Mouse (Mus musculus) liver, adult (tissue): ENCODE results near the gene Hist2h3c2.
"Not testable (repeated sequence)": the region's sequence is repeated elsewhere in the genome, so short reads cannot be mapped to it uniquely, and the experiment has no call there.

ENCODE experiments used
- GATA4 ChIP-seq: IDR thresholded peaks from 2 replicates; pipeline ENCODE4 v1.6.1; 2014; ENCODE audit warnings: mild to moderate bottlenecking, low read length; ENCODE audit not compliant: insufficient replicate concordance

The Hist2h3c2 gene

DNA sequence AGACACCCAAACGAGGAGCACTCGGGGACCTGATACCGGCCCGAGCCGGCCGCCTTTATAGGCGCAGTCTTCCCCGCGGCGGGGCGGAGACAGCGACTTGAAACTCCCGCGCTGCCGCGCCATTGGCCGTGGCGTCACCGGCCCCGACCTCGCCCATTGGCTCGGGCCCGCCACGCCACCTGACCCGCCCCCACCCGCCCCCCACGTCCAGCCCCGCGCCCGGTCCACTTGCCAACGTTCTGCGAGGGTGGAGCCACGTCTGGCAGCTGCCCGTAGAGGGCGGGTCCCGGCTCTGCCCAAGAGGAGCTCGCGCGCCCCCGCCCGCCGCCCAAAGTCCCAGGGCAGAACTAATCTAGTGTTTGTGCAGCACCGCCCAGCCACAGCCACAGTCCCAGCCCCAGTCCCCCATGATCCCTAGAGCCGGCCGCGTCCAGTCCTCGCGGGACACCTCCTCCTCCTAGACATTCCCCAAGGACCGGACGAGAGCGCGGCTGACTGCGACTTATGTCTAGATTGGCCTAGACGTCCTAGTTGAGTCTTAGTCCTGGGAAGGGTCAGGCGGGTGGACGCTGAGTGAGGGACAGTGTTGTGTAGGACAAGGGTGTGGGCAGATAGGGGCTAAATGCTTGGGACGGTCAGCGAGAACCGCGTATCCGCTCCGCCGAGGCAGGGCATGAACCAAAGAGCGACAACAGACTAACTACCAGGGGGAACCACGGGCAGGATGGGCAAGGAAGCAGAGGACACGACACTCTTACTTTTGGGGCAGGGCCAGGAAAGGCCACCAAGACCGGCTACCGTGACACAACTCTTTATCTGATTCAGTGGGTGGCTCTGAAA is at the start of gene Hist2h3c2:
Gene Hist2h3c2 (minus strand): TSS at position 174 of the 840 bp plus-strand sequence.
- not testable (repeated sequence) for TF ChIP-seq GATA4

DNA sequence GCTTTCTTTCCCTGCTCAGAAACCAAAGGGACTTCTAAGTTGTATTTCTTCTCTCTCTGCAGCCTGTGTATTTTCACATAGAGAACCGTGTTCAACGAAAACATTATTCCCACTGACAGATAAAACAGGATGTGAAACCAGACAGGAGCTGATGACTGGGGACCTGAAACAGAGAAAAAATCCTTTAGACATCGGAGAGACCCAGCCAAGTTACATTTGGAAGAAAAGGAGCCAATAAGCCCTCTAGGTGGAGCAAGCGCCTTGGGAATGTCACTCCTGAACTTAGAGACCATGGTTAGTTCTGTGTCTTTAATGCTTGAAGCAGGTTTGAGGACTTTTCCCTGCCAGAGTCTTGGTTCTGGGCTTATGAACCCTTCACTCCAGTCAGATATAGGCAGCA is 45.5 kb upstream of the Hist2h3c2 start:
- TF ChIP-seq GATA4: no peak

DNA sequence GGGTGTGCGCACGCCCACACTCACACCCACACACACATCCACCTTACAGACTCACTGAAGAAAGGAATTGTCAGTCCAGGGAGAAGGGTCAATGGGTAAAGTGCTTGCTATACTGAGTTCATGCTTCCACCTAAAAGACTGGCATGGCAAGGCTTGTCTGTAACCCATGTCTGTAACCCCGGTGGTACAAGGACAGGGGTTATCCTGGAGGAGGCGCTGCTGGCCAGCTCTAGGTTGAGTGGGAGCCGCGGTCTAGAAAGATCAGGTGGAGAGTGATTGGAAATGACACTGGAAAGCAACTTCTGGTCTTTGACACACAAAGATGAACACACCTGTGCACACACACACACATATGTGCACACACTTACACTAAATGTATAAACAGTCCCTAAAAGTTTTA is 41.7 kb upstream of the Hist2h3c2 start:
- no peak for TF ChIP-seq GATA4

DNA sequence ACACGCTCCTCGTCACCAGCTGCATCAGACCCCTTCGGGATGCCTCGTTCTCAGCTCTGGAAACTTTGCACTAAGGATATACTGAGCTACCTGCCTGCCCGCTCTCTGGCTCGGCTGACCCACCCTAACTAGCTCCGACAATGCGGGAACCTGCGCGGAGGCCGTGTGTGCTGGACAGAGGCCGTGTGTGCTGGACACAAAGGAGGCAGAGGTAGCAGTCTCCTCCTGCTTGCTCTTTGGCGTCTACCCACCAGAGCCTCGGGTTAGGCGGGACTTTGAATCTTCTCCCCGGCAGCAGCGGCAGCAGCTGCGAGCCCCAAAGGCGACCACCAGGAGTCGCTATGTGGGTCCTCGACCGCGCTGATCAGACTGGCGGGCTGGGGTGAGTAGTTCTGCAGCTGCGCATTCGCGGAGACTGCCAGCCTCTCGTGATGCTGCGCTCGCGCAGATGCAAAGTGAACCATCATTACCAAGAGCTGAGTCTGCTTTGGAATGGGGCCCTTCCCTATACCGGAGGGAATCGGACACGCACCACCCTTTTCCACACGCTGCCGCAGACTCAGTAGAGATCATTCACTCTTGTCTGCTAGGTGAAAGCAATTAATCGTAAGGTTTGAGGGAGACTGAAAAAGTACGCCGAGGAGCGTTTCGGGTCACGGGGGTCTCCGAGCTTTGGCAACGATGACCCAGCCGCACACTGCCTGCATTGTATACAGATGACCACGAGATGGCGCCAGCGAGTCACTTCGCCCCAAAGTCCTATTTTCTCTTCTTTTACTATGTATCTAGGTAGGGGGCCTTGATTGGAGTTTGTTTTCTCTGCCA is 39.1 kb upstream of the Hist2h3c2 start:
- no peak; the same call in 1 of the 2 replicates for TF ChIP-seq GATA4

DNA sequence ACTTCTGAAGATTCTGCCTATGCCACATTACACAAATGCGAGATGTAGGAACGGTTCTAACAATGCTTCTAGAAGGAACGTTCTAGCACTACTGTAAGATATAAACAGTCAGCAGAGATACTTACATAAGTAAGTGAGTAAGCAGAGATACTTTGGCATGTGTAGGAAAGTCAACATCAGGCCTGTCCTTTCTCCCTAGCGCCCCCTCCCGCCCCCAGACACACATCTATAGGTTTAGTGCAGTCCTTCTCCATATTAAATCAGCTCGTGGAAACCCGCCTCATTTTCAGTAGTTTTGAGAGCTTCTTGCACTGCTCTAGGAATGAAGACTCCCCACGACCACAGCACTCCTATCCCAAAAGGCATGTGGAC is 38.5 kb upstream of the Hist2h3c2 start:
- TF ChIP-seq GATA4: no peak

DNA sequence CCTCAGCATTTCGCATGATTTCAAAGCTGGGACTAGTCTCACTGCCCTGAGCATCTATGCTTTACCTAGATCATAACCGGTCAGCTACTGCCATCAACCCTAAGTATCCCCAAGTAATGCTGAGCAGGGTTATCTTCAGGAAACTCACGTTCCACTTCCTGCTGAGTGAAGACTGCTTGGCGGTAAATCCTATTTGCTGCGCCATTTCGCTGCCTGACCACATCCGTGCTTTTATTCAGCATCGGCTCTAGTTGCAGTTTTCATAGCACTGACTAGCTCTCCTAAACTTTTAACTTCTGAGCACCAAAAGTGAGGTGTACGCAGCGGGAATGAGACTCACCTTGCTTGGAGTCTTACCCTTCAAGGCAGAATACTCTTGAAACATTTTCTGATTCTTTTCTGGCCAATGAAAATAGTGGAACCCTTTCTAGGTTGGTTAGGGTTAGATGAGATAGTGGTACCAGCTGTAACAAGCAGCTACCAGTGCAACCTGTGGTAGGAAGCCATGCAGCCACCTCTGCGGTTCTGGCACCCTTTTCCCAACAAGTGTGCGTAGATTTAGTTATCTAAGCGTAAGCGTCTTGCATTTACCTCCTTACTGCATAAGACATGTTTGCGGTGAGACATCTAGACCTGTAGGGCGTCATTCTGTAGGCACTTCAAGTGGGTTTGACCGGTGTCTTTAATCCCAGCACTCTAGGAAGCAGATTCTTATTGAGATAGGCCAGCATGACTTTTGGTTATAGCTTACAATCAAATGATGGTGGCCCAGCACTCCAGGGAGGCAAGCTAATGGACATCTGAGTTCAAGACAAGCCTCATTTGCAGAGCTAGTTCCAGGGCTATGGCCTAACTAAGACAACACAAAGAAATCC is 34.9 kb upstream of the Hist2h3c2 start:
- TF ChIP-seq GATA4: no peak

DNA sequence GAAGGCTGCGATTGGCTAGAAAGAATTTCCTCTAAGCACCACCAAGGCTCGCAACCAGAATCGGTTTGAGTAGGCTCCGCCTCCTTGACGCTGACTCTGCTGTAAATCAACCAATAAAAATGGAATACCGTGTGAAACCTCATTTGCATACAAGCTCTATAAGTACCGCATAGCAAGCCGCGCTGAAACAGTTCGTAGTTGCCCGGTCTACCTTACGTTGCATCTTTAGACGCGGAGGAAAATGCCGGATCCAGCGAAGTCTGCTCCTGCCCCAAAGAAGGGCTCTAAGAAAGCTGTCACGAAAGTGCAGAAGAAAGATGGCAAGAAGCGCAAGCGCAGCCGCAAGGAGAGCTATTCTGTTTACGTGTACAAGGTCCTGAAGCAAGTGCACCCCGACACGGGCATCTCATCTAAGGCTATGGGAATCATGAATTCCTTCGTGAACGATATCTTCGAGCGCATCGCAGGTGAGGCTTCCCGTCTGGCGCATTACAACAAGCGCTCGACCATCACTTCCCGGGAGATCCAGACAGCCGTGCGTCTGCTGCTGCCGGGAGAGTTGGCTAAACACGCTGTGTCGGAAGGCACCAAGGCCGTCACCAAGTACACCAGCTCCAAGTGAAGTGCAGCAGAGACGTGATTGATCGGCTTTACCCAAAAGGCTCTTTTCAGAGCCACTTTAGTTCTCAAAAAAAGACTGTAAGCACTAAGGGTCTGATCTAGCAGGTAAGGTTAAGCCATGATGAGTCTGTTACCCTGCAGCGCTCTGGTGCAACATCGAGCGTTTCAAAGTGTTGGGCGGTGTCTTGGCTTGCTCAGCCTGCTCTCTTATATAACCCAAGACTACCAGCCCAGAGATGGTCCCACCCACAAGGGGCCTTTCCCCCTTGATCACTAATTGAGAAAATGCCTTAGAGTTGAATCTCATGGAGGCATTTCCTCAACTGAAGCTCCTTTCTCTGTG is 30.9 kb upstream of the Hist2h3c2 start, which contains the start of gene Hist2h2bb:
Gene Hist2h2bb (plus strand): TSS at position 242 of the 964 bp plus-strand sequence.
- no peak for TF ChIP-seq GATA4

DNA sequence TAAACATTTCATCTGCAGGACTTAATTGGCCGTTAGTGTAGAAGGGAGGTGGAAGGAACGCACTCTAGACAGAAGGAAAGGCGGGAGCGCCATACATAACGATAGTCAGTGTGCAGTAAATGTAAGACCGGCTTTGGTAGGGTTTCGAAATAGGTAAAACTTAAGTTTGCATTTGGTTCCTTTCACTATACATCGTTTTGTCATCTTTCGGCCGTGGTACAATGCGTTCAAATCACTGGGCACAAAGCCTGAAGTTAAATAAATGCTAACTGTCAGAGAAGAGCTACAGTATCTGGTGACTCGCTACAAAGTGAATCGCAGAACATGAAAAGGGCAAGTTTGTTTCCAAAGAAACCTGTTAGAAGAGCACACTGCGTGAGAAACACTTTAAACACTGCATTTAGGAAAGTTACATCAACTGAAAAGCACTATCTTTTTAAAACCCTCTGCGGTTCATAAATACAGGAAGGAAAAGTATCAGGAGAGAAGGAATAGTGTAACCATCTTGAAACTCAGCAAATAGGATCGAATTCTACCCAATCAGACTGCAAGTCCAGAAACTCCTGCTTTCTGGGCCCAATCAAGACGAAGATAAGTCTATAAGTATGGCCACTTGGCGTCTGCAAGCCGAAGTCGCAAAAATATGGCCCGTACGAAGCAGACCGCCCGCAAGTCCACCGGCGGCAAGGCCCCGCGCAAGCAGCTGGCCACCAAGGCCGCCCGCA is 29.3 kb upstream of the Hist2h3c2 start, which contains the start of gene Hist2h3b:
Gene Hist2h3b (plus strand): TSS at position 604 of the 725 bp plus-strand sequence.
- TF ChIP-seq GATA4: no peak

DNA sequence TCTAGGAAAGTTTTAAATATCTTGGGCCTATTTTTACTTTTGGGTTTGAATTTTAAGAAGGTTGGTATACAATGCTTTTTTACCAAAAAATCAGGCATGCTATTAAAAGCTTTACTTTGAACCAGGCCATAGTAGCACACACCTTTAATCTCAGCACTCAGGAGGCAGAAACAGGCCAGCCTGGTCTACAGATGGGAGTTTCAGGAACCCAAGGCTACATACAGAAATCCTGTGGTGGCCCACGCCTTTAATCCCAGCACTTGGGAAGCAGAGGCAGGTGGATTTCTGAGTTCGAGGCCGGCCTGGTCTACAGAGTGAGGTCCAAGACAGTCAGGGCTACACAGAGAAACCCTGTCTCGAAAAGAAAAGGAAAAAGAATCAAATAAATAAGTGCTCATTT is 28.6 kb upstream of the Hist2h3c2 start:
- TF ChIP-seq GATA4: no peak

DNA sequence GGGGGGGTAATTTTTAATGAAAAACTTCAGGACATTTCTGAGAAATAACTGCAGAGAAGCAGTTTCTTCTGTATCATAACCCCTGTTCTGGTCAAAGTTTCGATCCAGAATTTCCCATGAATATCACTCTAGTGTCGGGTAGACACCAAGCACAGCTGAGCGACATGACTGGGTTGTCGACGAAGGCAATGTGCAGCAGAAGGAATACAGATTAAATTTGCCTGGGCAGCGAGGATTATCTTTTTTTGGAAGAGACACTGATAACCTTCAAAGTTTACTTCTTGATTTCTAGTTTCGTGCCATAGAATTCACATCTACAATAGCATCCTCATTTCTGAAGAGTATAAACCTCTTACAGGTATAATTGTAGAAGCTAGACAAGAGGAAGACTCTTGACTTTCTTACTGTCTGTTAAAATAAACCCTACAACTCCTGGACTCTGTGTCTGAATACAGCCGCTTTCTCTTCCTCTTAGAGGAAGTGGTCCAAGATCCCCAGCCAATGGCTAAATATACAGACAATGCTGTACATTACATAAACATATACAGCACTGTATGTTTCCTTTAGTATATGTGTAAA is 27.3 kb upstream of the Hist2h3c2 start:
- TF ChIP-seq GATA4: no peak

DNA sequence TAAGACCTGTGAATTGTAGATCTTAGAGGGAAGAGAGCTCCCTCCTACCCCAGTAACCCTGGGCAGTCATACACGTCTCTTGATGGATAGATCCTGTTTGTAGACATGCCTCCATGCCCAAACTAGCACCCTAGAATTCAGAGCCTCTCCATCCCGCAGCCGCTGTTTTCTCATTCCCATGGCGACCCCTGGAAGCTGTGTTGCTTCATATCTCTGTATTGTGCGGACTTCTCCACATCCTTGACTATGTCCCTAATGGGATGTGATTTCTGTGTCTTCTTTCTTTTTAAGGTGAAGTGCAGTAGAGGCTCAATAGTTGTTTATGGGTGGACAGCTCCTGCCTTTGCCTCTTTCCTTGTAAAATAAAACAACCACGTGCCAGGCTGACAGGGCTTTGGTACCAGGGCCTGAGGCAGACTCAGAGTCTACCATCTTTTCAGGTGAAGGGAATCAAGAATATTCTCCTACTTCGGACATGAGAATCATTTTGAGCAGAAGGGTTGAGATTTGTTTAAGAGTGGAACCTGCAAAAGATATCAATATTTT is 25.6 kb upstream of the Hist2h3c2 start:
- TF ChIP-seq GATA4: no peak

DNA sequence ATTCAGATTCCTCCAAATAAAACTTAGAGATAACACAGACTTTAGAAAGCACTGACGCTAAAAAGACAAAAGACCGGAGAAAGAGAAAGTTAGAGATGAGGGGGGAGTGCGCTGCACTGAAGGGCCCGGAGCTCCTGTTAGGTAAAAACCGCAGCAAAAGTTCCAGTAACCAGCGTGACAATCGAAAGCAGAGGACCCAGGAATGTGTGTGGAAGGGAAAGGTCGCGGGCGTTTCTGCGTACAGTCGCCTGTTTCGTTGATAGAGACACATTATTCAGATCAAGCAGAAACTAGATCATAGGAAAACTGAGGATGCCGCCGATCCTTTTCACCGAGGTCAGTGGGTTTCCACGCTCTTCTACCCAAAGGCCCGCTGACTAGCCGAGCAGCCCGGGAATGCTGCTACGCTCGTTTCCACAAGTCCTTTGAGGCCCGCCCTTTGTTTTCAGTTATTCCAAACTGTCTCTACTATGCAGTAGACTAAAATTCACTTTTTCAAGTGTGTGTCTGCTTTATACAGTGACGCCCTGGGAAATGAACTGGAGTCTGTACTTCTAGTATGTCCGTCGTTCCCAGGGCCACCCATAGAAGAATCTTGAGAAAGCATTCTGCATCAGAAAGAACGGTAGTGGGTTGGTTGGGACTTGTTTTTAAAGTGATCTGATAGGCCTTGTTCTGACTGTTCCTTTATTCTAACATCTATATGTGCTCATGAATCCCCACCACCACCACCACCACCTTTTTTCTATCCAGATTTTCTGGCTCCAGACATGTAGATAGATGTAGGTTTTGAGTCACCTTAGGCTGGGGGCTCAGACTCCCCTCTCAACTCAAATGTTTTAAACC is 24.9 kb upstream of the Hist2h3c2 start:
- no peak for TF ChIP-seq GATA4
